Mouse (Mus musculus) heart, postnatal 0 days (tissue): Measurements from ENCODE around the gene Ezh1. TPM values are rescaled to one million over a fixed set of nuclear protein-coding genes. Genes with fewer than 3 reads are reported as not detected.
A peak's percentile ranks its signal among the peaks of the same experiment; 100 is the strongest.

Source experiments
- ATAC-seq: fragments of 200-750 bp; cut with Nextera tagmentation; 2 replicates; pipeline ENCODE4 v1.8.0; 2017; ENCODE audit warnings: low read depth, moderate number of reproducible peaks, moderate library complexity; ENCODE audit not compliant: insufficient read depth
- DNase-seq: peaks from one replicate; pipeline ENCODE4 v3.0.0-alpha.2; 2016; ENCODE audit warnings: low spot score
- H3K27ac ChIP-seq: fragments of 300-500 bp; sonication (generic); 2 replicates; pipeline ENCODE4 v1.5.1; 2014; ENCODE audit warnings: low read depth, mild to moderate bottlenecking
- H3K27me3 ChIP-seq: fragments of 300-500 bp; sonication (generic); 2 replicates; pipeline ENCODE4 v1.6.1; 2014; ENCODE audit warnings: low read length, mixed read lengths; ENCODE audit not compliant: control insufficient read depth, insufficient read depth
- H3K36me3 ChIP-seq: fragments of 300-500 bp; sonication (generic); replicated peaks from 2 replicates; pipeline ENCODE4 v1.6.1; 2014; ENCODE audit warnings: low read length, mixed read lengths; ENCODE audit not compliant: control insufficient read depth, insufficient read depth
- H3K4me1 ChIP-seq: fragments of 300-500 bp; sonication (generic); 2 replicates; pipeline ENCODE4 v1.6.1; 2014; ENCODE audit warnings: antibody characterized with exemption; ENCODE audit not compliant: control insufficient read depth, insufficient read depth
- H3K4me2 ChIP-seq: fragments of 300-500 bp; sonication (generic); 2 replicates; pipeline ENCODE4 v1.6.1; 2014; ENCODE audit warnings: low read depth, mild to moderate bottlenecking, low read length, moderate library complexity
- H3K4me3 ChIP-seq: fragments of 300-500 bp; sonication (generic); 2 replicates; pipeline ENCODE4 v1.5.1; 2014; ENCODE audit warnings: low read depth, low read length
- H3K9ac ChIP-seq: fragments of 300-500 bp; sonication (generic); replicated peaks from 2 replicates; pipeline ENCODE4 v1.6.1; 2014; ENCODE audit warnings: low read depth, low read length, mixed read lengths
- H3K9me3 ChIP-seq: fragments of 300-500 bp; sonication (generic); replicated peaks from 2 replicates; pipeline ENCODE4 v1.6.1; 2016; ENCODE audit warnings: low read length; ENCODE audit not compliant: control insufficient read depth
- CTCF ChIP-seq: IDR thresholded peaks from 2 replicates; pipeline ENCODE4 v1.5.1; 2016; ENCODE audit warnings: antibody characterized with exemption, control low read depth, low read depth
- EP300 ChIP-seq: IDR thresholded peaks from 2 replicates; pipeline ENCODE4 v1.6.1; 2016; ENCODE audit warnings: antibody characterized with exemption, low read depth
- WGBS: fragments of 180-500 bp; shearing (Covaris S2); extraction: QIAGEN DNeasy Blood & Tissue Kit; methylation state at CpG from one replicate; pipeline ENCODE4 v1.1.7; 2014; 5-methylcytosine and 5-hydroxymethylcytosine counted together
- polyA plus RNA-seq: library from polyadenylated mRNA; unstranded; fragments of >200 nt; fragmentation: Nextera tagmentation; extraction: Ambion mirVana; gene quantifications from 2 replicates; pipeline ENCODE4 v1.2.1, GENCODE M21; 2015
- total RNA-seq: library from RNA; depleted of rRNA; stranded (reverse); fragments of >200 nt; gene quantifications from 2 replicates; pipeline ENCODE4 v1.2.3, GENCODE M21; 2014; ENCODE audit warnings: low replicate concordance

The Ezh1 gene
- total and polyA plus RNA-seq, 2 experiments from 2014 or later: 12.0 to 12.1 TPM

DNA sequence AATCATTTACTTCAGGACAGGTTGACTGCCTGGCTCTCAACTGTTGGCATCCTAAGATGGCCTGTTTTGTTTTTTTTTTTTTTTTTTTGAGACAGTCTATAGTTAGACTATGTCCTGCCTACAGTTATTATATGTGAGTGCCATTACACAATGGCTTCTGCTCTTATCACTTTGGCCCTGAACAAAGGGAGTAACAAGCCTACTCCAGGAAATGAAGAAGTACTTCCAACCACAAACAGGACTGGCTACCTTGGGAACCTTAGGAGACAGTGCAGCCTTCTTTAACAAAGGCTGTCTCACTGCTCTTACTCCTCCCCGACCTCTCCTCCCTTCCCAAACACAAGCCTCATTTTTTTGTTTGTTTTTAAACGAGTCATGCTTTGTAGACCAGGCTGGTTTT, 5.4 kb downstream of the Ezh1 start:
- Histone ChIP-seq H3K4me2 (no peak overlapping the region), H3K27ac (peak overlapping the region; percentile 70), H3K36me3 (peaks cover 22% of the 10 kb centered on the region), H3K9ac (no peak overlapping the region), H3K4me1 (no peaks in the 10 kb centered on the region; the same call in 1 of the 2 replicates), H3K4me3 (no peak overlapping the region), H3K27me3 (no peaks in the 10 kb centered on the region), H3K9me3 (no peaks in the 10 kb centered on the region)
- 40% methylated on average over 2 of the region's 2 CpGs for WGBS
- ATAC-seq (no peak; the same call in 1 of the 2 replicates), DNase-seq (no peak)
- TF ChIP-seq EP300 (no peak), CTCF (no peak)

GRCm38 (mm10) chr11:101218436-101219055, 7.7 kb downstream of the Ezh1 start:
- H3K27me3 ChIP-seq: no peaks in the 10 kb centered on the region
- ATAC-seq (no peak), DNase-seq (no peak)
- H3K4me1 ChIP-seq: no peaks in the 10 kb centered on the region; the same call in 1 of the 2 replicates
- no peak overlapping the region for H3K4me3 ChIP-seq
- H3K27ac ChIP-seq: no peak overlapping the region
- H3K4me2 ChIP-seq: no peak overlapping the region
- H3K36me3 ChIP-seq: peaks cover 45% of the 10 kb centered on the region
- TF ChIP-seq EP300 (no peak), CTCF (no peak)
- 77% methylated on average over 10 of the region's 10 CpGs for WGBS
- H3K9ac ChIP-seq: no peak overlapping the region
- H3K9me3 ChIP-seq: no peaks in the 10 kb centered on the region

DNA sequence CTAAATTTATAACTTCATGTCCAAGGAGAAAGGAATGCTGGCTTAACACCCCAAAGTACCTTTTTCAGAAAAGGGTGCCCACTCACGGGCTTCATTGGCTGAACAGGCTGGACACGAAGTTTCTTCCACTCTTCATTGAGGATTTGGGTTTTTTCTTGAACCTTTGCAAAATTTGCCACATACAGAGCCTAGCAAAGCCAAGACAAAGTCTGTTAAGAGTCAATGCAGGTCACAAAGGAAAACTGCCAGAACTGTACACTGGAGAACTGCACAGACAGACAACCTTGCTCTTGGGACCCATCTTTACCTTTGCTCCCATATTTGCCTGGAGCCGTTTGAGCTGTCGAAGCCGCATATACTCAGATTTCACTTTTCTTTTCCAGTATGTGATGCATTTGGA, 9.3 kb downstream of the Ezh1 start:
- Histone ChIP-seq H3K36me3 (peaks cover 48% of the 10 kb centered on the region), H3K4me3 (no peak overlapping the region), H3K4me1 (no peaks in the 10 kb centered on the region; the same call in 1 of the 2 replicates), H3K9ac (no peak overlapping the region), H3K9me3 (no peaks in the 10 kb centered on the region), H3K27me3 (no peaks in the 10 kb centered on the region), H3K27ac (no peak overlapping the region), H3K4me2 (no peak overlapping the region)
- TF ChIP-seq EP300 (no peak), CTCF (no peak)
- ATAC-seq: no peak
- no peak for DNase-seq
- 90% methylated on average over 5 of the region's 5 CpGs for WGBS

- Histone ChIP-seq H3K36me3 (peaks cover 68% of the 10 kb centered on the region), H3K9me3 (no peaks in the 10 kb centered on the region), H3K9ac (no peak overlapping the region), H3K27ac (no peak overlapping the region), H3K4me2 (no peak overlapping the region), H3K27me3 (no peaks in the 10 kb centered on the region), H3K4me1 (no peaks in the 10 kb centered on the region), H3K4me3 (no peak overlapping the region)
- TF ChIP-seq CTCF (peak; percentile 78), EP300 (no peak; the same call in 1 of the 2 replicates)
- ATAC-seq: peak; percentile 84
- peak; percentile 88 for DNase-seq
- 27% methylated on average over 3 of the region's 3 CpGs for WGBS
Measured at GRCm38 (mm10) chr11:101211970-101212369, 14.3 kb downstream of the Ezh1 start.

DNA sequence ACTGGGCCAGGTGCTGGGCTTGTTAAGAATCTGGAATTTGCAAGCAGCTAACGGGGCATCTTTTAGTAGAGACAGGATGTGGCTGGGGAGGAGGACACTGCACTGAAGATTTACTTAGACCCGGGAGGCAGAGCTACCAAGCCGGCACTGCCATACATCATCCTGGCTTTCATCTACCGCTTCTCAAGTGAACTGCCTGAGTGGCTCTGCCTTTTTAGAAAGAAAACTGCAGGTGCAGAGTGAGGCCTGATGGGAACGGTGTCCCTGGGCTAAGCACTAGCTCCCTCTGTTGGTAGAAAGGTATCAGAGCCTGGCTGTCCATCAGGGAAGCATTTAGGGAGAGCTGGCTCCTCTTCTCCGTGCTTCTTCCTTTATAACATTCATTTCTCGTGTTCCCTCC, 25.3 kb downstream of the Ezh1 start:
- peak; percentile 70 for DNase-seq
- Histone ChIP-seq H3K4me2 (no peak overlapping the region), H3K36me3 (peaks cover 82% of the 10 kb centered on the region), H3K27ac (no peak overlapping the region), H3K4me3 (no peak overlapping the region), H3K27me3 (no peaks in the 10 kb centered on the region), H3K9ac (no peak overlapping the region), H3K9me3 (no peaks in the 10 kb centered on the region), H3K4me1 (no peaks in the 10 kb centered on the region)
- peak; percentile 77 for TF ChIP-seq CTCF
- no peak for TF ChIP-seq EP300
- 23% methylated on average over 7 of the region's 7 CpGs for WGBS
- no peak; the same call in 1 of the 2 replicates for ATAC-seq

DNA sequence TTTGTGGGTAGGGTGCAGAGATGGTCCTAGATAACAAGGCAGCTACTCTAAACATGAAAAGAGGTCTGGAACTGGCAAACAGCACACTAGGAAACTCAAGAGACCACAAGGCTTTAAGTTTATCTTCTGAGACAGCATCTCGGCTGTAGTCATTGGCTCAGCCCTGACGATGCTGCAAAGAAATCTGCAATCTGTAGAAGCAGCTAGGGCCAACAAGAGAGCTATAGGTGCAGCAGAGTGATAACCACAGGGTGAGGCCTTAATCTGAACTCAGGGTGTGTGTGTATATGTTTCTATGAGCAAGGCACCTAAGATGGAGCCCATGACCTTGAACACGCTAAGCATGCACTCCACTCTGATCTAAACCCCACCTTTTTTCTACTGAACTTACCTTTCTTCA, 26.7 kb downstream of the Ezh1 start:
- DNase-seq: no peak
- Histone ChIP-seq H3K9ac (no peak overlapping the region), H3K9me3 (no peaks in the 10 kb centered on the region), H3K4me1 (peaks cover 2% of the 10 kb centered on the region; the same call in 1 of the 2 replicates), H3K36me3 (peaks cover 79% of the 10 kb centered on the region), H3K27ac (no peak overlapping the region), H3K27me3 (no peaks in the 10 kb centered on the region), H3K4me3 (no peak overlapping the region), H3K4me2 (no peak overlapping the region)
- no peak for ATAC-seq
- 94% methylated on average over 3 of the region's 3 CpGs for WGBS
- TF ChIP-seq EP300 (no peak), CTCF (no peak)
